Mouse (Mus musculus): ENCODE measurements around the gene Rnase2a.
"Not testable (repeated sequence)": the region's sequence is repeated elsewhere in the genome, so short reads cannot be mapped to it uniquely, and the experiment has no call there.

Gene Rnase2a

GRCm38 (mm10) chr14:51256041-51256440 is at the start of gene Rnase2a:
Rnase2a (minus strand) TSS chr14:51256112.
- DNase-seq = peak; percentile 13

GRCm38 (mm10) chr14:51291505-51291904 is 35.6 kb upstream of the Rnase2a start:
- DNase-seq = no peak

GRCm38 (mm10) chr14:51278515-51278914 is 22.6 kb upstream of the Rnase2a start:
- DNase-seq = not testable (repeated sequence)

GRCm38 (mm10) chr14:51268677-51269076 is 12.8 kb upstream of the Rnase2a start:
- DNase-seq = no peak

GRCm38 (mm10) chr14:51266113-51266512 is 10.2 kb upstream of the Rnase2a start:
- peak; percentile 79 for DNase-seq

- no peak for DNase-seq
These were observed 9.8 kb upstream of the Rnase2a start for GRCm38 (mm10) chr14:51265667-51266066.

GRCm38 (mm10) chr14:51262397-51262796 is 6.5 kb upstream of the Rnase2a start:
- DNase-seq = no peak

GRCm38 (mm10) chr14:51259741-51260140 is 3.8 kb upstream of the Rnase2a start:
- DNase-seq = no peak

- DNase-seq = no peak
These were observed 2.3 kb downstream of the Rnase2a start for GRCm38 (mm10) chr14:51253569-51253968.

- DNase-seq = not testable (repeated sequence)
These were observed 3.7 kb downstream of the Rnase2a start for GRCm38 (mm10) chr14:51252206-51252605.

GRCm38 (mm10) chr14:51250348-51250747 is 5.6 kb downstream of the Rnase2a start:
- no peak for DNase-seq

GRCm38 (mm10) chr14:51247736-51248135 is 8.2 kb downstream of the Rnase2a start:
- no peak for DNase-seq

- DNase-seq = peak; percentile 46
These were observed 15.0 kb downstream of the Rnase2a start for GRCm38 (mm10) chr14:51240899-51241298.

- DNase-seq = not testable (repeated sequence)
These were observed 18.4 kb downstream of the Rnase2a start for GRCm38 (mm10) chr14:51237488-51237887.

- DNase-seq = not testable (repeated sequence)
These were observed 26.3 kb downstream of the Rnase2a start for GRCm38 (mm10) chr14:51229657-51230056.

- DNase-seq = not testable (repeated sequence)
These were observed 35.8 kb downstream of the Rnase2a start for GRCm38 (mm10) chr14:51220075-51220474.
